Mouse (Mus musculus) C2C12 (cell line): ENCODE data around the gene Cep95.

ENCODE experiments used
- CTCF ChIP-seq: IDR thresholded peaks from one replicate; pipeline ENCODE4 v1.5.1; 2011; ENCODE audit not compliant: control insufficient read depth, insufficient read depth, insufficient read length
- MYOD1 ChIP-seq: IDR thresholded peaks from one replicate; pipeline ENCODE4 v1.6.1; 2011; ENCODE audit warnings: low read depth; ENCODE audit not compliant: control insufficient read depth, insufficient read length

DNA sequence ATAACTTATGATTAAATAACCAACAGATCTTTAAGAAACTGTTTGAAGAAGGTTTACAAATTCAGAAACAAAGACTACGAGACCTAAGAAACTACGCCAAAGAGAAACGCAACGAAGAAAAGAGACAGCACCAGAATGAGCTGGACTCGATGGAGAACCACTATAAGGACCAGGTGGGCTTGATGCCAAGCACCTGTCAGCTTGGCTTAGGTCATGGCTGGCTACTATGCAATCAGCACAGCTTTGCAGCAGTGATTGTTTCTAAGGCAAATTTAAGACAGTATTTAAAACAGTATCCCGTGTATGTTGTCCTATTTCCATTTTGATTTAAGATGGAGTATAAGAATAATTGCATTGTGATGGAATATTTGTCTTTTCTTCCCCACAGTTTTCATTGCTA is 28.8 kb downstream of the Cep95 start:
- TF ChIP-seq CTCF (no peak), MYOD1 (no peak)
